Mouse (Mus musculus) neural tube, embryonic 15.5 days (tissue): Measurements from ENCODE around the gene Snip1. TPM values are rescaled to one million over a fixed set of nuclear protein-coding genes. Genes with fewer than 3 reads are reported as not detected.

Experiments used
- polyA plus RNA-seq: library from polyadenylated mRNA; unstranded; fragments of >200 nt; fragmentation: Nextera tagmentation; extraction: Ambion mirVana; gene quantifications from 2 replicates; pipeline ENCODE4 v1.2.1, GENCODE M21; 2015

Gene Snip1
- polyA plus RNA-seq, 1 experiment from 2014 or later, result 24.1 TPM

Other genes starting within 250 kb of the Snip1 start
- 43.2 and 44.9 TPM in 2 replicates for gene Yrdc, start 216.0 kb upstream of the Snip1 start, polyA plus RNA-seq
- 82.5 and 106 TPM in 2 replicates for gene 1110065P20Rik, start 215.5 kb upstream of the Snip1 start, polyA plus RNA-seq
- 10.4 and 17.8 TPM in 2 replicates for gene Maneal, start 204.5 kb upstream of the Snip1 start, polyA plus RNA-seq
- gene Epha10, start 185.8 kb upstream of the Snip1 start, polyA plus RNA-seq, result 9.4 and 13.7 TPM in 2 replicates
- gene 9930104L06Rik, start 129.6 kb upstream of the Snip1 start, polyA plus RNA-seq, result 14.2 and 15.2 TPM in 2 replicates
- 22.1 and 51.7 TPM in 2 replicates for gene Cdca8, start 127.4 kb upstream of the Snip1 start, polyA plus RNA-seq
- 1.2 and 2.8 TPM in 2 replicates for gene Rspo1, start 80.2 kb upstream of the Snip1 start, polyA plus RNA-seq
- gene Gnl2, start 50.1 kb upstream of the Snip1 start, polyA plus RNA-seq, result 88.6 and 91.7 TPM in 2 replicates
- 0.70 and 0.79 TPM in 2 replicates for gene Dnali1, start 969 bp upstream of the Snip1 start, polyA plus RNA-seq
- gene Meaf6, start 18.5 kb downstream of the Snip1 start, polyA plus RNA-seq, result 141 and 164 TPM in 2 replicates
- gene Zc3h12a, start 61.2 kb downstream of the Snip1 start, polyA plus RNA-seq, result 0.15 and 0.68 TPM in 2 replicates